Mouse (Mus musculus): ENCODE data around the gene Zfhx3. TPM values are rescaled to one million over a fixed set of nuclear protein-coding genes. Genes with fewer than 3 reads are reported as not detected.
A peak's percentile ranks its signal among the peaks of the same experiment; 100 is the strongest.

Gene Zfhx3
- polyA plus RNA-seq, 1 experiment = 1.5 TPM

GRCm38 (mm10) chr8:108232326-108232725 lies 289.9 kb downstream of the Zfhx3 start:
- DNase-seq (ENCODE audit: extremely low spot score in 1 of 2, low spot score in 1 of 2) = no peak

- no peak for DNase-seq (ENCODE audit: extremely low spot score in 1 of 2, low spot score in 1 of 2)
Measured at GRCm38 (mm10) chr8:108234481-108234880, 292.0 kb downstream of the Zfhx3 start.

GRCm38 (mm10) chr8:108236715-108237114 lies 294.3 kb downstream of the Zfhx3 start:
- peak in 1 of 2 experiments; percentile 6 for DNase-seq (ENCODE audit: extremely low spot score in 1 of 2, low spot score in 1 of 2)

- DNase-seq (ENCODE audit: extremely low spot score in 1 of 2, low spot score in 1 of 2) = peak; percentile 8 to 54
Measured at GRCm38 (mm10) chr8:108239531-108239930, 297.1 kb downstream of the Zfhx3 start.

- DNase-seq (ENCODE audit: extremely low spot score in 1 of 2, low spot score in 1 of 2) = no peak
Measured at GRCm38 (mm10) chr8:108241041-108241690, 298.7 kb downstream of the Zfhx3 start.

GRCm38 (mm10) chr8:108243270-108243669 lies 300.8 kb downstream of the Zfhx3 start:
- no peak for DNase-seq (ENCODE audit: extremely low spot score in 1 of 2, low spot score in 1 of 2)

- no peak for DNase-seq (ENCODE audit: extremely low spot score in 1 of 2, low spot score in 1 of 2)
Measured at GRCm38 (mm10) chr8:108244636-108245494, 302.4 kb downstream of the Zfhx3 start.

- DNase-seq (ENCODE audit: extremely low spot score in 1 of 2, low spot score in 1 of 2) = no peak
Measured at GRCm38 (mm10) chr8:108245575-108245974, 303.1 kb downstream of the Zfhx3 start.

- no peak for DNase-seq (ENCODE audit: extremely low spot score in 1 of 2, low spot score in 1 of 2)
Measured at GRCm38 (mm10) chr8:108246035-108246933, 303.8 kb downstream of the Zfhx3 start.

- DNase-seq (ENCODE audit: extremely low spot score in 1 of 2, low spot score in 1 of 2) = no peak
Measured at GRCm38 (mm10) chr8:108246934-108247417, 304.5 kb downstream of the Zfhx3 start.

GRCm38 (mm10) chr8:108264593-108265160 lies 322.2 kb downstream of the Zfhx3 start:
- DNase-seq (ENCODE audit: extremely low spot score in 1 of 2, low spot score in 1 of 2) = no peak

- DNase-seq (ENCODE audit: extremely low spot score in 1 of 2, low spot score in 1 of 2) = no peak
Measured at GRCm38 (mm10) chr8:108277960-108278359, 335.5 kb downstream of the Zfhx3 start.

GRCm38 (mm10) chr8:108281981-108282380 lies 339.5 kb downstream of the Zfhx3 start:
- DNase-seq (ENCODE audit: extremely low spot score in 1 of 2, low spot score in 1 of 2) = peak in 1 of 2 experiments; percentile 2

- DNase-seq (ENCODE audit: extremely low spot score in 1 of 2, low spot score in 1 of 2) = no peak
Measured at GRCm38 (mm10) chr8:108286117-108286516, 343.7 kb downstream of the Zfhx3 start.

- no peak for DNase-seq (ENCODE audit: extremely low spot score in 1 of 2, low spot score in 1 of 2)
Measured at GRCm38 (mm10) chr8:108300964-108301615, 358.6 kb downstream of the Zfhx3 start.

GRCm38 (mm10) chr8:108301654-108302053 lies 359.2 kb downstream of the Zfhx3 start:
- no peak for DNase-seq (ENCODE audit: extremely low spot score in 1 of 2, low spot score in 1 of 2)

- DNase-seq (ENCODE audit: extremely low spot score in 1 of 2, low spot score in 1 of 2) = no peak
Measured at GRCm38 (mm10) chr8:108305368-108305767, 362.9 kb downstream of the Zfhx3 start.

- DNase-seq (ENCODE audit: extremely low spot score in 1 of 2, low spot score in 1 of 2) = no peak
Measured at GRCm38 (mm10) chr8:108309525-108310246, 367.2 kb downstream of the Zfhx3 start.

- DNase-seq (ENCODE audit: extremely low spot score in 1 of 2, low spot score in 1 of 2) = no peak
Measured at GRCm38 (mm10) chr8:108315046-108315445, 372.6 kb downstream of the Zfhx3 start.
